Mouse (Mus musculus): ENCODE measurements at regions not wholly inside any gene's neighbourhood (a gene's known extent, or its start where the extent isn't known, plus 50 kb on each side); places are given as distances from the start of the nearest gene placed in this dataset.

DNA sequence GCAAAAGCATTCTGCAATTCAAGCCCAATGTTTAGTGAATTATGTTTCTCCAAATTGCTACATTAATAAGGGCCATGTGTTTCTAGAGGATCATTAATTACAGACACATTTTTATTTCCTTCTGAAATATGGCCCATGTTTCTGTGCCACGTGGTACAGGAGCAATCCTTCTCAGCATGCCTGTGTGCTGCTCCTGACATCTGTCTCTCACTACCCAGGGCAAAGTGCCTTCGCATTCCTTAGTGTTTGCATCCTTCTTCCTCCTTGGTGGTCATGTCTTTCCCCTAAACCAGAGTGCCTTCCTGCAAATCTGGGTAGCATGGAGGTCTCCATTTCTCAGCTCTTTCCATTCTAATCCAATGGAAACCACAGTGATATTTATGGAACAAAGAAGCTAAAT lies 832.7 kb upstream of the Fam160b2 start:
- no peak for DNase-seq (ENCODE audit: low spot score in 2 of 2)

All from heart, adult 9 months (tissue).